Mouse (Mus musculus) splenic B cell, adult 2 months (primary cell): ENCODE data around the gene Lsp1.

ENCODE experiments used
- DNase-seq: peaks from one replicate; pipeline ENCODE4 v3.0.0-alpha.2; 2011; ENCODE audit warnings: low read depth, low spot score
- H3K27me3 ChIP-seq: 2 replicates; pipeline ENCODE4 v1.6.1; 2012; ENCODE audit warnings: mild to moderate bottlenecking, low read length, moderate library complexity, mixed read lengths; ENCODE audit not compliant: control insufficient read depth, poor library complexity, insufficient read depth, severe bottlenecking
- H3K36me3 ChIP-seq: 2 replicates; pipeline ENCODE4 v1.6.1; 2012; ENCODE audit warnings: mild to moderate bottlenecking, low read length, moderate library complexity, mixed read lengths; ENCODE audit not compliant: control insufficient read depth, poor library complexity, insufficient read depth, severe bottlenecking

Gene Lsp1

GRCm38 (mm10) chr7:142476795-142477452 is 16.3 kb downstream of the Lsp1 start:
- no peak for DNase-seq
- Histone ChIP-seq H3K27me3 (no peaks in the 10 kb centered on the region), H3K36me3 (no peaks in the 10 kb centered on the region; the same call in 1 of the 2 replicates)

GRCm38 (mm10) chr7:142478001-142478400 is 17.4 kb downstream of the Lsp1 start:
- DNase-seq, result no peak
- no peaks in the 10 kb centered on the region; the same call in 1 of the 2 replicates for H3K36me3 ChIP-seq
- H3K27me3 ChIP-seq, result no peaks in the 10 kb centered on the region

- Histone ChIP-seq H3K36me3 (no peaks in the 10 kb centered on the region; the same call in 1 of the 2 replicates), H3K27me3 (no peaks in the 10 kb centered on the region)
- DNase-seq, result no peak
Measured at GRCm38 (mm10) chr7:142478574-142478973, 18.0 kb downstream of the Lsp1 start.

- DNase-seq, result no peak
- Histone ChIP-seq H3K27me3 (no peaks in the 10 kb centered on the region), H3K36me3 (no peaks in the 10 kb centered on the region; the same call in 1 of the 2 replicates)
Measured at GRCm38 (mm10) chr7:142479307-142479706, 18.7 kb downstream of the Lsp1 start.

- H3K36me3 ChIP-seq, result no peaks in the 10 kb centered on the region; the same call in 1 of the 2 replicates
- no peaks in the 10 kb centered on the region for H3K27me3 ChIP-seq
- DNase-seq, result no peak
Measured at GRCm38 (mm10) chr7:142479886-142480285, 19.3 kb downstream of the Lsp1 start.

- DNase-seq, result no peak
- H3K36me3 ChIP-seq, result 0 out of 2 replicates have a peak, but pooled peaks cover 2% of the 10 kb centered on the region
- no peaks in the 10 kb centered on the region for H3K27me3 ChIP-seq
Measured at GRCm38 (mm10) chr7:142480661-142481060, 20.1 kb downstream of the Lsp1 start.

GRCm38 (mm10) chr7:142481186-142481567 is 20.6 kb downstream of the Lsp1 start:
- DNase-seq, result no peak
- H3K27me3 ChIP-seq, result no peaks in the 10 kb centered on the region
- H3K36me3 ChIP-seq, result peaks cover 3% of the 10 kb centered on the region; the same call in 1 of the 2 replicates

GRCm38 (mm10) chr7:142481568-142482255 is 21.1 kb downstream of the Lsp1 start:
- Histone ChIP-seq H3K27me3 (no peaks in the 10 kb centered on the region), H3K36me3 (peaks cover 4% of the 10 kb centered on the region; the same call in 1 of the 2 replicates)
- DNase-seq, result no peak

GRCm38 (mm10) chr7:142482256-142482609 is 21.6 kb downstream of the Lsp1 start:
- H3K27me3 ChIP-seq, result no peaks in the 10 kb centered on the region
- peaks cover 6% of the 10 kb centered on the region; the same call in 1 of the 2 replicates for H3K36me3 ChIP-seq
- no peak for DNase-seq

- peaks cover 12% of the 10 kb centered on the region; the same call in 1 of the 2 replicates for H3K36me3 ChIP-seq
- no peak for DNase-seq
Measured at GRCm38 (mm10) chr7:142483136-142483535, 22.5 kb downstream of the Lsp1 start.

GRCm38 (mm10) chr7:142484780-142485179 is 24.2 kb downstream of the Lsp1 start:
- Histone ChIP-seq H3K27me3 (no peaks in the 10 kb centered on the region), H3K36me3 (peaks cover 21% of the 10 kb centered on the region; the same call in 1 of the 2 replicates)
- DNase-seq, result no peak

More at GRCm38 (mm10) chr7:142483136-142483535, 22.5 kb downstream of the Lsp1 start:
- no peaks in the 10 kb centered on the region for H3K27me3 ChIP-seq

GRCm38 (mm10) chr7:142486751-142487162 is 26.1 kb downstream of the Lsp1 start:
- H3K36me3 ChIP-seq, result peaks cover 27% of the 10 kb centered on the region; the same call in 1 of the 2 replicates
- no peaks in the 10 kb centered on the region for H3K27me3 ChIP-seq
- no peak for DNase-seq

GRCm38 (mm10) chr7:142487341-142487859 is 26.8 kb downstream of the Lsp1 start:
- Histone ChIP-seq H3K36me3 (peaks cover 32% of the 10 kb centered on the region; the same call in 1 of the 2 replicates), H3K27me3 (no peaks in the 10 kb centered on the region)
- no peak for DNase-seq

GRCm38 (mm10) chr7:142488053-142488452 is 27.4 kb downstream of the Lsp1 start:
- DNase-seq, result no peak
- Histone ChIP-seq H3K27me3 (no peaks in the 10 kb centered on the region), H3K36me3 (peaks cover 32% of the 10 kb centered on the region; the same call in 1 of the 2 replicates)

- Histone ChIP-seq H3K27me3 (no peaks in the 10 kb centered on the region), H3K36me3 (peaks cover 18% of the 10 kb centered on the region; the same call in 1 of the 2 replicates)
- no peak for DNase-seq
Measured at GRCm38 (mm10) chr7:142493535-142493934, 32.9 kb downstream of the Lsp1 start.
